ENCODE assay signal across 8 mouse cellular contexts in the genomic region with DNA sequence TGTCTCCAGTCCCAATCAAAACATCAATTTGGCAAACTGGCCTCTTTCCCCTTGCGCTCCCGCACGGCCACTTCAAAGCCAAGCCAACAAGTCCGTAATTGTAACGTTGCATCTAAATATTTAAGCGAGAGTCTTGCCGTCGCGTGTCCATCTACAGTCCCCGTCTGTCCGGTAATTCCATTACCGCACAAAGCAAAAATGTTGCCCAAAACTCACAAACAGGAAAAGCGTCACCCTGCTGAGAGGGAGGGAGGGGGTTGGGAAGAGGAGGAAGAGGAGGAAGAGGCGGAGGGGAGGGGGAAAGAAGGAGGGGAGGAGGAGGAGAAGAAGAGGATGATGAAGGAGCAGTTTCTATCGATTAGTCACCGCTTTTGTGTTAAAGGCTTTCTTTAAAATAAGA. TPM values are rescaled to one million over a fixed set of nuclear protein-coding genes. Genes with fewer than 3 reads are reported as not detected.
DNase-seq lines count a peak whose midpoint lies in the region; ATAC-seq and TF ChIP-seq lines count a peak whose summit lies in the region.
"Had no signal": no experiment of that assay in that cellular context is flagged by ENCODE, and none has a peak within 500 bp of the region (broad histone marks: within the 10 kb centered on the region; RNA-seq: fewer than 3 reads in every experiment).

No protein-coding gene starts in this region.

- H3K4me1 ChIP-seq in lung, embryonic 15.5 days = peaks cover 5% of the 10 kb centered on the region; the same call in 1 of the 2 replicates
- H3K4me1 ChIP-seq in forebrain, embryonic 10.5 days = peaks cover 71% of the 10 kb centered on the region
- H3K4me1 ChIP-seq in limb, embryonic 12.5 days (replicated peaks) = peaks cover 18% of the 10 kb centered on the region
- H3K4me1 ChIP-seq in cerebellum, adult 2 months (ENCODE audit: control insufficient read depth, insufficient read depth, low read length) = no peaks in the 10 kb centered on the region

- no peaks in the 10 kb centered on the region for H3K9me3 ChIP-seq in lung, embryonic 15.5 days
- H3K9me3 ChIP-seq in forebrain, embryonic 10.5 days = no peaks in the 10 kb centered on the region
- H3K9me3 ChIP-seq in limb, embryonic 12.5 days = no peaks in the 10 kb centered on the region

- no peak for DNase-seq in lung, postnatal 10 days
- DNase-seq in forebrain, embryonic 10.5 days (ENCODE audit: extremely low spot score, low spot score) = peak; percentile 64
- DNase-seq in yolk sac, embryonic 10.5 days (ENCODE audit: low spot score) = peak; percentile 11
- no peak for DNase-seq in cerebellum, adult 2 months

- H3K4me3 ChIP-seq in lung, embryonic 15.5 days = no peak overlapping the region
- H3K4me3 ChIP-seq in forebrain, embryonic 10.5 days = peak overlapping the region; percentile 56
- peak overlapping the region; percentile 39 for H3K4me3 ChIP-seq in limb, embryonic 12.5 days (replicated peaks)
- no peak overlapping the region for H3K4me3 ChIP-seq in cerebellum, adult 2 months (replicated peaks; ENCODE audit: insufficient read depth, low read depth, low read length)

- peak overlapping the region; percentile 52; the same call in 1 of the 2 replicates for H3K4me2 ChIP-seq in lung, embryonic 15.5 days
- H3K4me2 ChIP-seq in limb, embryonic 12.5 days = peak overlapping the region; percentile 66

- H3K9ac ChIP-seq in lung, embryonic 15.5 days = no peak overlapping the region
- H3K9ac ChIP-seq in limb, embryonic 12.5 days (replicated peaks) = peak overlapping the region; percentile 28; the same call in 1 of the 2 replicates

- WGBS in lung, embryonic 15.5 days = 1% methylated on average over 16 of the region's 16 CpGs
- WGBS in forebrain, embryonic 10.5 days = under 1% methylated on average over 16 of the region's 16 CpGs
- WGBS in limb, embryonic 12.5 days = under 1% methylated on average over 16 of the region's 16 CpGs
- 3% methylated on average over 16 of the region's 16 CpGs for WGBS in cerebellum, adult 2 months

- TF ChIP-seq CTCF in cerebellum, adult 2 months (IDR thresholded peaks at IDR 0.05; ENCODE audit: borderline replicate concordance, insufficient read depth, low read depth, low read length) = no peak

- ATAC-seq in lung, embryonic 15.5 days (ENCODE audit: borderline replicate concordance, extremely low read depth, low FRiP score, low TSS enrichment) = no peak
- no peak for ATAC-seq in limb, embryonic 12.5 days (ENCODE audit: insufficient number of reproducible peaks, insufficient read depth, low FRiP score, low TSS enrichment, low read depth)
- no peak for ATAC-seq in activated CD4-positive, CD25-positive, alpha-beta regulatory T cell, adult 4 months

- TF ChIP-seq POLR2A in cerebellum, adult 2 months (IDR thresholded peaks at IDR 0.05; ENCODE audit: borderline replicate concordance, insufficient read depth, low read length) = no peak

- no peaks in the 10 kb centered on the region for H3K36me3 ChIP-seq in lung, embryonic 15.5 days
- no peaks in the 10 kb centered on the region for H3K36me3 ChIP-seq in forebrain, embryonic 10.5 days (replicated peaks)
- H3K36me3 ChIP-seq in limb, embryonic 12.5 days = no peaks in the 10 kb centered on the region

- no peak overlapping the region for H3K27ac ChIP-seq in lung, embryonic 15.5 days
- peak overlapping the region; percentile 88 for H3K27ac ChIP-seq in forebrain, embryonic 10.5 days
- no peak overlapping the region for H3K27ac ChIP-seq in limb, embryonic 12.5 days
- no peak overlapping the region for H3K27ac ChIP-seq in cerebellum, adult 2 months (ENCODE audit: insufficient read depth, low read length)

- H3K27me3 ChIP-seq in lung, embryonic 15.5 days = peaks cover 97% of the 10 kb centered on the region
- H3K27me3 ChIP-seq in forebrain, embryonic 10.5 days (ENCODE audit: poor library complexity, severe bottlenecking) = peaks cover 100% of the 10 kb centered on the region
- H3K27me3 ChIP-seq in limb, embryonic 12.5 days = peaks cover 85% of the 10 kb centered on the region
- peaks cover 6% of the 10 kb centered on the region; the same call in 1 of the 2 replicates for H3K27me3 ChIP-seq in cerebellum, adult 2 months (ENCODE audit: control insufficient read depth, insufficient read depth, low read length)

RNA-seq across cellular contexts. Expression of gene Pax3, which starts 7.9 kb away (rescaled TPM):
- 0.04 and 0.06 TPM in 2 replicates for polyA plus RNA-seq in lung, embryonic 15.5 days (2015; fragmentation: Nextera tagmentation; extraction: Ambion mirVana)
- 12.2 and 13.0 TPM in 2 replicates for polyA plus RNA-seq in forebrain, embryonic 10.5 days (2016; fragmentation: Nextera tagmentation; extraction: Ambion mirVana)
- 1.6 and 1.8 TPM in 2 replicates for polyA plus RNA-seq in limb, embryonic 12.5 days (2016; fragmentation: Nextera tagmentation; extraction: Ambion mirVana)
- polyA plus RNA-seq in cerebellum, adult 2 months (2012; rRNA removed) = 3.3 and 3.5 TPM in 2 replicates
- polyA plus RNA-seq in activated CD4-positive, CD25-positive, alpha-beta regulatory T cell, adult 4 months (2017; shearing (Covaris generic)) = under 1 TPM in 1 of 2 experiments, not detected in 1; 0.17 TPM
- polyA plus RNA-seq: cortical plate, adult 2 months had no signal

Comparison
In these comparisons a context has a peak if more than half of its experiments do, and no peak if none do; other contexts are left out.
1. H3K4me3 ChIP-seq: peak in forebrain, embryonic 10.5 days (single experiment) and limb, embryonic 12.5 days (single experiment); none in lung, embryonic 15.5 days (single experiment) and cerebellum, adult 2 months (single experiment).
2. DNase-seq: peak in forebrain, embryonic 10.5 days (single experiment) and yolk sac, embryonic 10.5 days (single experiment); none in lung, postnatal 10 days (single experiment) and cerebellum, adult 2 months (0 of 2).